Mouse (Mus musculus) C2C12 (cell line): ENCODE measurements around the gene Copg1. TPM values are rescaled to one million over a fixed set of nuclear protein-coding genes. Genes with fewer than 3 reads are reported as not detected.
"Not testable (repeated sequence)": the region's sequence is repeated elsewhere in the genome, so short reads cannot be mapped to it uniquely, and the experiment has no call there.

Source experiments
- H3K27me3 ChIP-seq: one replicate; pipeline ENCODE4 v1.6.1; 2011; ENCODE audit not compliant: control insufficient read depth, insufficient read depth, insufficient read length
- H3K36me3 ChIP-seq: one replicate; pipeline ENCODE4 v1.6.1; 2011; ENCODE audit not compliant: control insufficient read depth, insufficient read depth
- H3K4me3 ChIP-seq: one replicate; pipeline ENCODE4 v1.5.1; 2011; ENCODE audit warnings: mild to moderate bottlenecking, control low read depth; ENCODE audit not compliant: poor library complexity, insufficient read depth, severe bottlenecking
- H3K79me2 ChIP-seq: one replicate; pipeline ENCODE4 v1.6.1; 2011; ENCODE audit not compliant: control insufficient read depth, insufficient read depth
- H3K79me3 ChIP-seq: one replicate; pipeline ENCODE4 v1.6.1; 2011; ENCODE audit warnings: low read depth, control low read depth
- H3ac ChIP-seq: one replicate; pipeline ENCODE3; 2011; ENCODE audit warnings: low read depth; ENCODE audit not compliant: control insufficient read depth, insufficient read length
- CEBPB ChIP-seq: IDR thresholded peaks from one replicate; pipeline ENCODE4 v1.6.1; 2011; ENCODE audit warnings: low read depth, mild to moderate bottlenecking, control low read depth, moderate library complexity
- CTCF ChIP-seq: IDR thresholded peaks from one replicate; pipeline ENCODE4 v1.5.1; 2011; ENCODE audit not compliant: control insufficient read depth, insufficient read depth, insufficient read length
- FOSL1 ChIP-seq: IDR thresholded peaks from one replicate; pipeline ENCODE4 v1.8.0; 2011; ENCODE audit warnings: mild to moderate bottlenecking, low read length; ENCODE audit not compliant: poor library complexity, insufficient read depth, severe bottlenecking
- MAX ChIP-seq: IDR thresholded peaks from one replicate; pipeline ENCODE4 v1.6.1; 2011; ENCODE audit warnings: mild to moderate bottlenecking, control low read depth
- MYOD1 ChIP-seq: IDR thresholded peaks from one replicate; pipeline ENCODE4 v1.6.1; 2011; ENCODE audit warnings: low read depth; ENCODE audit not compliant: control insufficient read depth, insufficient read length
- MYOG ChIP-seq: IDR thresholded peaks from one replicate; pipeline ENCODE4 v1.6.1; 2011; ENCODE audit not compliant: control insufficient read depth, insufficient read length; ENCODE audit errors: extremely low read depth
- USF1 ChIP-seq: IDR thresholded peaks from one replicate; pipeline ENCODE4 v1.6.1; 2011; ENCODE audit warnings: low read depth, mild to moderate bottlenecking, control low read depth, moderate library complexity
- polyA plus RNA-seq: library from polyadenylated mRNA; unstranded; fragments of >200 nt; fragmentation: generic; extraction: Trizol; gene quantifications from one replicate; pipeline ENCODE4 v1.2.1, GENCODE M21; 2012; ENCODE audit warnings: missing spikeins

Gene Copg1
- polyA plus RNA-seq, 1 experiment, result 115 TPM

GRCm38 (mm10) chr6:87921201-87921600, 33.6 kb downstream of the Copg1 start:
- Histone ChIP-seq H3K79me2 (peaks cover 5% of the 10 kb centered on the region), H3K79me3 (no peaks in the 10 kb centered on the region), H3K36me3 (peaks cover 69% of the 10 kb centered on the region), H3K4me3 (no peak overlapping the region), H3K27me3 (no peaks in the 10 kb centered on the region), H3ac (no peak overlapping the region)
- TF ChIP-seq CTCF (no peak), MYOG (no peak), MYOD1 (no peak), CEBPB (no peak), FOSL1 (no peak), USF1 (no peak), MAX (no peak)

GRCm38 (mm10) chr6:87923624-87924023, 36.0 kb downstream of the Copg1 start:
- no peaks in the 10 kb centered on the region for H3K79me3 ChIP-seq
- H3K27me3 ChIP-seq, result no peaks in the 10 kb centered on the region
- no peak overlapping the region for H3ac ChIP-seq
- H3K36me3 ChIP-seq, result peaks cover 59% of the 10 kb centered on the region
- no peak overlapping the region for H3K4me3 ChIP-seq
- H3K79me2 ChIP-seq, result no peaks in the 10 kb centered on the region
- TF ChIP-seq MYOG (no peak), MAX (no peak), USF1 (no peak), FOSL1 (no peak), MYOD1 (no peak), CEBPB (no peak), CTCF (no peak)

GRCm38 (mm10) chr6:87935037-87935436, 47.4 kb downstream of the Copg1 start:
- Histone ChIP-seq H3K27me3 (no peaks in the 10 kb centered on the region), H3K79me2 (no peaks in the 10 kb centered on the region), H3K36me3 (peaks cover 51% of the 10 kb centered on the region), H3ac (no peak overlapping the region), H3K79me3 (no peaks in the 10 kb centered on the region), H3K4me3 (no peak overlapping the region)
- TF ChIP-seq USF1 (no peak), MYOG (no peak), CEBPB (no peak), CTCF (no peak), MAX (no peak)

- Histone ChIP-seq H3ac (no peak overlapping the region), H3K79me3 (no peaks in the 10 kb centered on the region), H3K36me3 (peaks cover 39% of the 10 kb centered on the region), H3K27me3 (no peaks in the 10 kb centered on the region), H3K79me2 (no peaks in the 10 kb centered on the region), H3K4me3 (no peak overlapping the region)
- no peak for TF ChIP-seq FOSL1
- no peak for TF ChIP-seq MYOG
- no peak for TF ChIP-seq MAX
- TF ChIP-seq CTCF, result no peak
- TF ChIP-seq MYOD1, result no peak
- no peak for TF ChIP-seq CEBPB
- TF ChIP-seq USF1, result no peak
These were observed 49.7 kb downstream of the Copg1 start for GRCm38 (mm10) chr6:87937178-87937788.

- no peaks in the 10 kb centered on the region for H3K27me3 ChIP-seq
- H3K79me3 ChIP-seq, result no peaks in the 10 kb centered on the region
- H3ac ChIP-seq, result no peak overlapping the region
- H3K79me2 ChIP-seq, result no peaks in the 10 kb centered on the region
- no peak overlapping the region for H3K4me3 ChIP-seq
- H3K36me3 ChIP-seq, result peaks cover 25% of the 10 kb centered on the region
- TF ChIP-seq MYOD1 (no peak), CEBPB (no peak), MAX (no peak), MYOG (no peak), USF1 (no peak), CTCF (no peak), FOSL1 (no peak)
These were observed 51.3 kb downstream of the Copg1 start for GRCm38 (mm10) chr6:87938941-87939340.

GRCm38 (mm10) chr6:87942179-87942578, 54.6 kb downstream of the Copg1 start:
- Histone ChIP-seq H3K4me3 (no peak overlapping the region), H3K36me3 (no peaks in the 10 kb centered on the region), H3K27me3 (no peaks in the 10 kb centered on the region), H3K79me2 (no peaks in the 10 kb centered on the region), H3K79me3 (no peaks in the 10 kb centered on the region), H3ac (no peak overlapping the region)
- no peak for TF ChIP-seq FOSL1
- TF ChIP-seq CEBPB, result no peak
- no peak for TF ChIP-seq CTCF
- TF ChIP-seq USF1, result no peak
- TF ChIP-seq MYOD1, result no peak
- TF ChIP-seq MYOG, result no peak
- no peak for TF ChIP-seq MAX

GRCm38 (mm10) chr6:87962457-87962856, 74.8 kb downstream of the Copg1 start:
- not testable (repeated sequence) for H3ac ChIP-seq, H3K4me3 ChIP-seq, H3K27me3 ChIP-seq, H3K79me3 ChIP-seq, H3K79me2 ChIP-seq, H3K36me3 ChIP-seq

Other genes with a start within 250 kb of the Copg1 start
- gene Aplf, start 215.6 kb upstream of the Copg1 start, polyA plus RNA-seq, result 5.8 TPM
- gene Efcc1, start 156.9 kb upstream of the Copg1 start, polyA plus RNA-seq, result 0.05 TPM
- not detected for gene Gp9, start 109.7 kb upstream of the Copg1 start, polyA plus RNA-seq
- 8.3 TPM for gene Rab43, start 75.7 kb upstream of the Copg1 start, polyA plus RNA-seq
- gene Gm45140, start 52.0 kb upstream of the Copg1 start, polyA plus RNA-seq, result 2.3 TPM
- gene Isy1, start 49.0 kb upstream of the Copg1 start, polyA plus RNA-seq, result 44.4 TPM
- 353 TPM for gene Cnbp, start 36.7 kb upstream of the Copg1 start, polyA plus RNA-seq
- gene Hmces, start 26.1 kb downstream of the Copg1 start, polyA plus RNA-seq, result 43.5 TPM
- 58.5 TPM for gene H1fx, start 93.8 kb downstream of the Copg1 start, polyA plus RNA-seq
- gene Rab7, start 157.5 kb downstream of the Copg1 start, polyA plus RNA-seq, result 197 TPM
- 181 TPM for gene Rpn1, start 196.7 kb downstream of the Copg1 start, polyA plus RNA-seq